In the genomic region with DNA sequence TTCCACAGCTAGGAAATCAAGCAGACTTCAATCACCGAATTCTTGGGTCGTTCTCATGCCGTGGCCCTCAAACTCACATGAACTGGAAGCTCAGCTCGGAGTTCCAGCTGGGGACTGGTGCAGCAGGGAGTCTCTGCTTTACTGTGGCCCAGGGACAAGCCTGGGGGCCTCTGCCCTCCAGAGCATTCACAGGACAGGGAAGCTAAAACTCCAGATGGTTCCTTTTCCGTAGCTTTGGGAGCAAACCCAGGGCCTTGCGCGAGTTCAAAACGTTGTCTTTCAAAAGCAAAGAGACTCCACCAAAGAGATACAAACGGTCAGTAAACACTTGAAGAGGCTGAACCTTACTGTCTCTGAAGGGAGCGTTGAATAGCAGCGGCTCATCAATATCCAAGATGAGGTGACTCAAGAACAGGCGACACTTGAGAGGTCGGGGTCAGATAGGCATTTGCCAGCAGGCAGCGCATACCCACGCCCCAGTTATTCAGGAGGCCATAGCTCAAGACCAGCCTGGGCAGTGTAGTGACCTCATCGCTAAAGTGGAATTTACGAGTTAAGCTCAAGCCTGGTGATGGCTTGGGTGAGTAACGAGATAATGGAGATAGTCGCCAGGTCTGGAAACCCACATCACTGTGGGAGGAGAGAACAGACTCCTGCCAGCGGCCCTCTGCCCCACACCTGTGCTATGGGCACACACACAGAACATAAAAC, we compare ENCODE assay signal across 15 mouse cellular contexts. TPM values are rescaled to one million over a fixed set of nuclear protein-coding genes. Genes with fewer than 3 reads are reported as not detected.
A peak's percentile ranks its signal among the peaks of the same experiment; 100 is the strongest.
DNase-seq lines count a peak whose midpoint lies in the region; ATAC-seq and TF ChIP-seq lines count a peak whose summit lies in the region.
"Had no signal": no experiment of that assay in that cellular context is flagged by ENCODE, and none has a peak within 500 bp of the region (broad histone marks: within the 10 kb centered on the region; RNA-seq: fewer than 3 reads in every experiment).

No protein-coding gene starts in this region.

- ATAC-seq in forebrain, embryonic 15.5 days (replicated peaks), result no peak
- peak; percentile 34 for ATAC-seq in liver, embryonic 13.5 days (ENCODE audit: low read depth)
- ATAC-seq in hindbrain, embryonic 13.5 days (ENCODE audit: low FRiP score), result no peak
- ATAC-seq: midbrain, embryonic 13.5 days had no signal

- no peak overlapping the region for H3K4me2 ChIP-seq in forebrain, embryonic 15.5 days (replicated peaks)
- H3K4me2 ChIP-seq in liver, embryonic 13.5 days, result peak overlapping the region; percentile 54
- H3K4me2 ChIP-seq in hindbrain, embryonic 13.5 days, result no peak overlapping the region
- H3K4me2 ChIP-seq: midbrain, embryonic 13.5 days had no signal

- no peak overlapping the region for H3K9ac ChIP-seq in forebrain, embryonic 15.5 days (replicated peaks)
- peak overlapping the region; percentile 73 for H3K9ac ChIP-seq in MEL (ENCODE audit: control insufficient read depth, low read depth, low read length, poor library complexity, severe bottlenecking)
- H3K9ac ChIP-seq in liver, embryonic 13.5 days, result peak overlapping the region; percentile 67
- H3K9ac ChIP-seq in hindbrain, embryonic 13.5 days, result no peak overlapping the region
- H3K9ac ChIP-seq: midbrain, embryonic 13.5 days had no signal

- TF ChIP-seq POLR2A in MEL (IDR thresholded peaks at IDR 0.05; ENCODE audit: control insufficient read depth in 1 of 2, insufficient read depth in 1 of 2, low read depth in 1 of 2, low read length in 2 of 2, poor library complexity in 1 of 2), result no peak

- no peak for TF ChIP-seq CTCF in MEL (IDR thresholded peaks at IDR 0.05 in 2 of 3, conservative IDR thresholded peaks at IDR 0.05 in 1 of 3; ENCODE audit: control insufficient read depth in 1 of 3, insufficient read depth in 1 of 3, low read depth in 2 of 3, low read length in 3 of 3, poor library complexity in 1 of 3, severe bottlenecking in 1 of 3)

- H3K4me3 ChIP-seq in forebrain, embryonic 10.5 days, result no peak overlapping the region
- H3K4me3 ChIP-seq in forebrain, embryonic 15.5 days, result no peak overlapping the region
- H3K4me3 ChIP-seq in MEL (ENCODE audit: control insufficient read depth in 1 of 2, insufficient read depth in 1 of 2, low read depth in 2 of 2, low read length in 2 of 2), result peak overlapping the region; percentile 42 to 50
- H3K4me3 ChIP-seq in liver, embryonic 13.5 days (replicated peaks), result no peak overlapping the region
- no peak overlapping the region for H3K4me3 ChIP-seq in hindbrain, embryonic 13.5 days
- H3K4me3 ChIP-seq: midbrain, embryonic 13.5 days had no signal

- no peaks in the 10 kb centered on the region for H3K9me3 ChIP-seq in forebrain, embryonic 10.5 days
- no peaks in the 10 kb centered on the region for H3K9me3 ChIP-seq in forebrain, embryonic 15.5 days
- no peaks in the 10 kb centered on the region for H3K9me3 ChIP-seq in MEL (replicated peaks; ENCODE audit: insufficient read depth, low read length)
- no peaks in the 10 kb centered on the region for H3K9me3 ChIP-seq in liver, embryonic 13.5 days (replicated peaks)
- no peaks in the 10 kb centered on the region for H3K9me3 ChIP-seq in hindbrain, embryonic 13.5 days
- H3K9me3 ChIP-seq: midbrain, embryonic 13.5 days had no signal

- 86% methylated on average over 20 of the region's 20 CpGs for WGBS in forebrain, embryonic 10.5 days
- 86% methylated on average over 20 of the region's 20 CpGs for WGBS in forebrain, embryonic 15.5 days
- 47% methylated on average over 20 of the region's 20 CpGs for WGBS in liver, embryonic 13.5 days (ENCODE audit: insufficient replicate concordance)
- WGBS in hindbrain, embryonic 13.5 days, result 85% methylated on average over 20 of the region's 20 CpGs

- peaks cover 20% of the 10 kb centered on the region for H3K4me1 ChIP-seq in forebrain, embryonic 10.5 days
- H3K4me1 ChIP-seq in forebrain, embryonic 15.5 days, result no peaks in the 10 kb centered on the region
- peaks cover 17 to 63% of the 10 kb centered on the region in 2 experiments for H3K4me1 ChIP-seq in MEL (ENCODE audit: control insufficient read depth in 1 of 2, insufficient read depth in 2 of 2, low read length in 2 of 2)
- H3K4me1 ChIP-seq in liver, embryonic 13.5 days (replicated peaks), result peaks cover 87% of the 10 kb centered on the region
- H3K4me1 ChIP-seq in hindbrain, embryonic 13.5 days (replicated peaks), result 0 out of 2 replicates have a peak, but pooled peaks cover 6% of the 10 kb centered on the region

- DNase-seq in forebrain, embryonic 10.5 days (ENCODE audit: extremely low spot score, low spot score), result no peak
- DNase-seq in kidney, postnatal 4 days, result peak; percentile 2 to 15
- DNase-seq in kidney, adult 18-20 months, result no peak
- peak; percentile 60 for DNase-seq in MEL (ENCODE audit: low read depth, low spot score)
- DNase-seq in liver, embryonic 13.5 days, result no peak
- DNase-seq in cerebellum, adult 11 months, result no peak
- DNase-seq: spleen, adult 18-20 months had no signal

- H3K27ac ChIP-seq in forebrain, embryonic 10.5 days, result 0 out of 2 replicates have a peak overlapping the region, but pooled peaks have one; percentile 4
- H3K27ac ChIP-seq in forebrain, embryonic 15.5 days (replicated peaks), result no peak overlapping the region
- peak overlapping the region; percentile 95 for H3K27ac ChIP-seq in MEL (ENCODE audit: control insufficient read depth, low read depth, low read length)
- H3K27ac ChIP-seq in liver, embryonic 13.5 days, result peak overlapping the region; percentile 88
- H3K27ac ChIP-seq in hindbrain, embryonic 13.5 days, result no peak overlapping the region
- H3K27ac ChIP-seq: midbrain, embryonic 13.5 days had no signal

- H3K79me2 ChIP-seq in MEL (ENCODE audit: control insufficient read depth, insufficient read depth, low read length, poor library complexity), result no peaks in the 10 kb centered on the region; the same call in 1 of the 2 replicates

- peaks cover 11% of the 10 kb centered on the region for H3K36me3 ChIP-seq in forebrain, embryonic 10.5 days (replicated peaks)
- H3K36me3 ChIP-seq in forebrain, embryonic 15.5 days, result no peaks in the 10 kb centered on the region
- peaks cover 0 to 52% of the 10 kb centered on the region in 2 experiments; a peak in 2 of 4 replicates for H3K36me3 ChIP-seq in MEL (ENCODE audit: control insufficient read depth in 1 of 2, insufficient read depth in 2 of 2, low read length in 2 of 2)
- peaks cover 18% of the 10 kb centered on the region for H3K36me3 ChIP-seq in liver, embryonic 13.5 days
- no peaks in the 10 kb centered on the region for H3K36me3 ChIP-seq in hindbrain, embryonic 13.5 days

- TF ChIP-seq EP300 in MEL (IDR thresholded peaks at IDR 0.05; ENCODE audit: low read depth in 1 of 2, low read length in 2 of 2), result no peak

- no peaks in the 10 kb centered on the region for H3K27me3 ChIP-seq in forebrain, embryonic 10.5 days (ENCODE audit: poor library complexity, severe bottlenecking)
- no peaks in the 10 kb centered on the region for H3K27me3 ChIP-seq in forebrain, embryonic 15.5 days
- no peaks in the 10 kb centered on the region for H3K27me3 ChIP-seq in MEL (ENCODE audit: control insufficient read depth in 1 of 2, insufficient read depth in 2 of 2, low read length in 2 of 2)
- H3K27me3 ChIP-seq in liver, embryonic 13.5 days, result no peaks in the 10 kb centered on the region
- no peaks in the 10 kb centered on the region for H3K27me3 ChIP-seq in hindbrain, embryonic 13.5 days
- H3K27me3 ChIP-seq: midbrain, embryonic 13.5 days had no signal

- TF ChIP-seq RAD21 in MEL (IDR thresholded peaks at IDR 0.05; ENCODE audit: low read depth, low read length), result no peak

TF ChIP-seq in MEL, 35 proteins besides CTCF, POLR2A, EP300 and RAD21 (continues in another document):
- no peak for TF ChIP-seq SIN3A (IDR thresholded peaks at IDR 0.05; ENCODE audit: low read length)
- 0 out of 2 replicates have a peak, but pooled peaks have one; percentile 14 for TF ChIP-seq RCOR1 (IDR thresholded peaks at IDR 0.05; ENCODE audit: low read depth, low read length)

RNA-seq across cellular contexts. Expression of gene Tmem140, which starts 5.7 kb away (rescaled TPM):
- 1.7 and 2.2 TPM in 2 replicates for polyA plus RNA-seq in forebrain, embryonic 10.5 days (2016; fragmentation: Nextera tagmentation; extraction: Ambion mirVana)
- polyA plus RNA-seq in forebrain, embryonic 15.5 days (2015; fragmentation: Nextera tagmentation; extraction: Ambion mirVana), result 1.3 and 1.6 TPM in 2 replicates
- total RNA-seq in MEL (2012; rRNA removed), result 2.5 TPM in 2 replicates
- polyA plus RNA-seq in MEL (2012; ENCODE audit: insufficient read depth in 1 of 2, insufficient read length in 2 of 2, low read depth in 1 of 2, low replicate concordance in 2 of 2, missing spikeins in 1 of 2), result 1 to 10 TPM in 1 of 2 experiments, not detected in 1; 4.0 TPM
- polyA plus RNA-seq in liver, embryonic 13.5 days (2015; fragmentation: Nextera tagmentation; extraction: Ambion mirVana), result 2.4 and 2.7 TPM in 2 replicates
- 1.3 and 1.6 TPM in 2 replicates for polyA plus RNA-seq in hindbrain, embryonic 13.5 days (2015; fragmentation: Nextera tagmentation; extraction: Ambion mirVana)

RNA-seq across cellular contexts. Expression of gene Cyren, which starts 9.2 kb away (rescaled TPM):
- 17.5 and 18.7 TPM in 2 replicates for polyA plus RNA-seq in forebrain, embryonic 10.5 days (2016; fragmentation: Nextera tagmentation; extraction: Ambion mirVana)
- 11.4 and 13.7 TPM in 2 replicates for polyA plus RNA-seq in forebrain, embryonic 15.5 days (2015; fragmentation: Nextera tagmentation; extraction: Ambion mirVana)
- 9.4 and 10.1 TPM in 2 replicates for total RNA-seq in MEL (2012; rRNA removed)
- polyA plus RNA-seq in MEL (2012; ENCODE audit: insufficient read depth in 1 of 2, insufficient read length in 2 of 2, low read depth in 1 of 2, low replicate concordance in 2 of 2, missing spikeins in 1 of 2), result 10 to 100 TPM in 1 of 2 experiments, not detected in 1; 15.9 TPM
- 10.5 and 10.6 TPM in 2 replicates for polyA plus RNA-seq in liver, embryonic 13.5 days (2015; fragmentation: Nextera tagmentation; extraction: Ambion mirVana)
- 10.1 and 11.2 TPM in 2 replicates for polyA plus RNA-seq in hindbrain, embryonic 13.5 days (2015; fragmentation: Nextera tagmentation; extraction: Ambion mirVana)

RNA-seq across cellular contexts. Expression of gene Wdr91, which starts 42.0 kb away (rescaled TPM):
- polyA plus RNA-seq in forebrain, embryonic 10.5 days (2016; fragmentation: Nextera tagmentation; extraction: Ambion mirVana), result 12.0 TPM in 2 replicates
- 11.2 and 12.4 TPM in 2 replicates for polyA plus RNA-seq in forebrain, embryonic 15.5 days (2015; fragmentation: Nextera tagmentation; extraction: Ambion mirVana)
- 11.7 and 13.7 TPM in 2 replicates for total RNA-seq in MEL (2012; rRNA removed)
- 10 to 100 TPM in 1 of 2 experiments, not detected in 1; 24.1 TPM for polyA plus RNA-seq in MEL (2012; ENCODE audit: insufficient read depth in 1 of 2, insufficient read length in 2 of 2, low read depth in 1 of 2, low replicate concordance in 2 of 2, missing spikeins in 1 of 2)
- 12.3 and 13.8 TPM in 2 replicates for polyA plus RNA-seq in liver, embryonic 13.5 days (2015; fragmentation: Nextera tagmentation; extraction: Ambion mirVana)
- 12.5 and 14.5 TPM in 2 replicates for polyA plus RNA-seq in hindbrain, embryonic 13.5 days (2015; fragmentation: Nextera tagmentation; extraction: Ambion mirVana)

RNA-seq across cellular contexts. Expression of gene Stra8, which starts 51.3 kb away (rescaled TPM):
- polyA plus RNA-seq in forebrain, embryonic 10.5 days (2016; fragmentation: Nextera tagmentation; extraction: Ambion mirVana), result not detected in 2 replicates
- polyA plus RNA-seq in forebrain, embryonic 15.5 days (2015; fragmentation: Nextera tagmentation; extraction: Ambion mirVana), result not detected in 2 replicates
- total RNA-seq in MEL (2012; rRNA removed), result not detected in 2 replicates
- polyA plus RNA-seq in MEL (2012; ENCODE audit: insufficient read depth in 1 of 2, insufficient read length in 2 of 2, low read depth in 1 of 2, low replicate concordance in 2 of 2, missing spikeins in 1 of 2), result not detected
- not detected in 2 replicates for polyA plus RNA-seq in liver, embryonic 13.5 days (2015; fragmentation: Nextera tagmentation; extraction: Ambion mirVana)
- polyA plus RNA-seq in hindbrain, embryonic 13.5 days (2015; fragmentation: Nextera tagmentation; extraction: Ambion mirVana), result not detected in 2 replicates
- total RNA-seq: common myeloid progenitor, adult 5-6 weeks; hematopoietic stem cell, adult 5-6 weeks; left cerebral cortex, postnatal 25 days had no signal
- polyA plus RNA-seq: brain, embryonic 14.5 days; forebrain, embryonic 11.5 days; midbrain, embryonic 13.5 days had no signal

Comparison
In these comparisons a context has a peak if more than half of its experiments do, and no peak if none do; other contexts are left out.
1. DNase-seq: peak in kidney, postnatal 4 days (2 of 2) and MEL (single experiment); none in forebrain, embryonic 10.5 days (single experiment), kidney, adult 18-20 months (single experiment), liver, embryonic 13.5 days (single experiment) and cerebellum, adult 11 months (single experiment).
2. H3K27ac ChIP-seq: peak in forebrain, embryonic 10.5 days (single experiment), MEL (single experiment) and liver, embryonic 13.5 days (single experiment); none in forebrain, embryonic 15.5 days (single experiment) and hindbrain, embryonic 13.5 days (single experiment).
3. H3K4me3 ChIP-seq: peak in MEL (2 of 2); none in forebrain, embryonic 10.5 days (single experiment), forebrain, embryonic 15.5 days (single experiment), liver, embryonic 13.5 days (single experiment) and hindbrain, embryonic 13.5 days (single experiment).
4. H3K9ac ChIP-seq: peak in MEL (single experiment) and liver, embryonic 13.5 days (single experiment); none in forebrain, embryonic 15.5 days (single experiment) and hindbrain, embryonic 13.5 days (single experiment).